Mouse (Mus musculus) embryo, embryonic 11.5 days (tissue): Measurements from ENCODE around the gene Cwc22.
"Not testable (repeated sequence)": the region's sequence is repeated elsewhere in the genome, so short reads cannot be mapped to it uniquely, and the experiment has no call there.

Experiments used
- DNase-seq: peaks from one replicate; pipeline ENCODE4 v3.0.0-alpha.2; 2012; ENCODE audit warnings: low read depth, low spot score

Cwc22 gene

GRCm38 (mm10) chr2:77897988-77898387, 48.2 kb downstream of the Cwc22 start:
- no peak for DNase-seq

- no peak for DNase-seq
These were observed 48.6 kb downstream of the Cwc22 start for GRCm38 (mm10) chr2:77897558-77897899.

GRCm38 (mm10) chr2:77896843-77897557, 49.2 kb downstream of the Cwc22 start:
- no peak for DNase-seq

- not testable (repeated sequence) for DNase-seq
These were observed 50.1 kb downstream of the Cwc22 start for GRCm38 (mm10) chr2:77895906-77896570.

- no peak for DNase-seq
These were observed 51.3 kb downstream of the Cwc22 start for GRCm38 (mm10) chr2:77894896-77895295.

GRCm38 (mm10) chr2:77893505-77893904, 52.7 kb downstream of the Cwc22 start:
- no peak for DNase-seq

- DNase-seq = no peak
These were observed 53.6 kb downstream of the Cwc22 start for GRCm38 (mm10) chr2:77892573-77892972.

GRCm38 (mm10) chr2:77890836-77891438, 55.2 kb downstream of the Cwc22 start:
- DNase-seq = no peak

- DNase-seq = no peak
These were observed 56.2 kb downstream of the Cwc22 start for GRCm38 (mm10) chr2:77889949-77890348.

GRCm38 (mm10) chr2:77889401-77889800, 56.8 kb downstream of the Cwc22 start:
- DNase-seq = no peak

GRCm38 (mm10) chr2:77888826-77889225, 57.3 kb downstream of the Cwc22 start:
- DNase-seq = no peak

- DNase-seq = no peak
These were observed 58.1 kb downstream of the Cwc22 start for GRCm38 (mm10) chr2:77888056-77888455.

- DNase-seq = no peak
These were observed 59.0 kb downstream of the Cwc22 start for GRCm38 (mm10) chr2:77887166-77887565.

GRCm38 (mm10) chr2:77885491-77886130, 60.6 kb downstream of the Cwc22 start:
- no peak for DNase-seq

GRCm38 (mm10) chr2:77885036-77885435, 61.1 kb downstream of the Cwc22 start:
- no peak for DNase-seq

- no peak for DNase-seq
These were observed 61.7 kb downstream of the Cwc22 start for GRCm38 (mm10) chr2:77884491-77884890.

GRCm38 (mm10) chr2:77882961-77883360, 63.2 kb downstream of the Cwc22 start:
- no peak for DNase-seq

- DNase-seq = no peak
These were observed 64.6 kb downstream of the Cwc22 start for GRCm38 (mm10) chr2:77881301-77882199.

- DNase-seq = no peak
These were observed 65.8 kb downstream of the Cwc22 start for GRCm38 (mm10) chr2:77880351-77880750.

GRCm38 (mm10) chr2:77879736-77880135, 66.4 kb downstream of the Cwc22 start:
- no peak for DNase-seq

- DNase-seq = no peak
These were observed 68.9 kb downstream of the Cwc22 start for GRCm38 (mm10) chr2:77877156-77877855.
